Mouse (Mus musculus) granulocyte monocyte progenitor cell, adult 5-6 weeks (primary cell): Measurements from ENCODE around the gene Abcd2. TPM values are rescaled to one million over a fixed set of nuclear protein-coding genes. Genes with fewer than 3 reads are reported as not detected.

Experiments used
- ATAC-seq: replicated peaks from 2 replicates; pipeline ENCODE4 v1.8.0; 2016; ENCODE audit warnings: mild to moderate bottlenecking, moderate TSS enrichment, inconsistent platforms; ENCODE audit not compliant: poor library complexity, severe bottlenecking
- total RNA-seq, 2 experiments: library from RNA; stranded (forward) in 1 of 2; stranded (reverse) in 1 of 2; fragments of 200-712, 200-1000 nt in 1 of 2; fragments of >200 nt in 1 of 2; fragmentation: Nextera tagmentation in 1 of 2; gene quantifications; 2 replicates each; pipeline ENCODE4 v1.2.3; 2014 to 2017

Gene Abcd2
- total RNA-seq, 2 experiments from 2014 or later = 42.3 to 45.2 TPM

GRCm38 (mm10) chr15:91165021-91165420, 26.6 kb downstream of the Abcd2 start:
- peak; percentile 45 for ATAC-seq

DNA sequence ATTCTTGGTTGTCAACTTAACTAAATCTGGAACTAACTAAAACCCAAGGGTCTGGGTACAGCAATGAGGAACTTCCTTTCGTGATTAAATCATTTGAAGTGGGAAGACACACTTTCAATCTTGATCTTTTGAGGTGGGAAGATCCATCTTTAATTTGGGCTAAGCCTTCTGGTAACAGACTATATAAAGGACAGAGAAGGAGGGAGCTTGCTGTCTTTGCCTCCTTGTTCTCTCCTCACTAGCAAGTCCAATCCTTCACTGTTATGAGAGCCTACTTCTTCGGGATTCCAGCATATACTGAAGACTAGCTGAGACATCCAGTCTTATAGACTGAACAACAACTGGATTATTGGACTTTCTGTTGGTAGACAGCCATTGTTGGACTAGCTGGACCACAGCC, 28.1 kb downstream of the Abcd2 start:
- no peak for ATAC-seq

GRCm38 (mm10) chr15:91161153-91161552, 30.4 kb downstream of the Abcd2 start:
- no peak for ATAC-seq

GRCm38 (mm10) chr15:91153311-91153710, 38.3 kb downstream of the Abcd2 start:
- no peak for ATAC-seq

GRCm38 (mm10) chr15:91152592-91152991, 39.0 kb downstream of the Abcd2 start:
- no peak for ATAC-seq

DNA sequence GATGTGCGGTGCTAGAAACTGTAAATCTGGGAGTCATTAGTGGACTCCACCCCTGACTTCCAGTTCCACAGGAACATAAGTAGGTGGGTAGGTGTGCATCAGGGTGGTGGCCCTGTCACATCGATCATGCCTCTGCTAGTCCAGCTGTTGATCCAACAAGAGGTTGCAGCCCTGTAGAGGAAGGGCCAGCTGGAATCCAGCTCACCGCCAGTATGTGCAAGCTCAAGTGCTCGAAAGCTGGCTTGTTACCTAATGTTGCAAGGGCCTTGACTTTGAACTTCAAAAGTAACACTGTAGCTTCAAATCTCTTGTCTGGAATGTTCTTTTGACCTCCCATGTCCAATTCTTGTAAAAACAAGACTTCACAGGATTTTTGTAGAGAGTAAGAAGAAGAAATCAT, 67.0 kb downstream of the Abcd2 start:
- no peak for ATAC-seq

DNA sequence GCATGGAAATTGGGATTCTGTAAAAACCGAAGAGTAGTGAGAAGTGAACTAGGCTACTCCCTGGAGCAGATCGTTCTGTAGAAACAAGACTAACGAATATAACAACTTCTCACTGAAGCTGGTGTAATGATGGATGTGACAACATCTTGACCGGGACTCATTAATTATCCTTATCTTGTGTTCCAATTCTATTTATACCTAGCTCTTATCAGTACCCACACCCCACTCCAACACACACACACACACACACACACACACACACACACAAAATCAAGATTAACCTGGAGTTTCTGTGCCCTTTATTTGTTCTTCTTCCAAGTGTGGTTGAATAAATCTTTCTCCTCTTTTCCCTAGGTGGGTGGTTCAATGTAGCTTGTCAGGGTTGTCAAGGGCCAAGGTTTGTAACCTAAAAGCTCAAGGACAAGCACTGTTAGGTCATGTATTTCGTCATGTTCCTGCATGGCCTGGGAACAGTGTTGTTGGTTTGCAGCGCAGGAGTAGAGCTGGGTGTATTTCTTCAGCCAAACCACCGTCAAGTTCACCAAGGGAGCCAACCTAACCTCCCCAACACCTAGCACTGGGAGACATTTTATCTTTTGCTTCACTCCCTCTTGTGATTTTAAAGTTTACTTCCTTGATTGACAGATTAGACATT, 78.9 kb downstream of the Abcd2 start:
- ATAC-seq = no peak

DNA sequence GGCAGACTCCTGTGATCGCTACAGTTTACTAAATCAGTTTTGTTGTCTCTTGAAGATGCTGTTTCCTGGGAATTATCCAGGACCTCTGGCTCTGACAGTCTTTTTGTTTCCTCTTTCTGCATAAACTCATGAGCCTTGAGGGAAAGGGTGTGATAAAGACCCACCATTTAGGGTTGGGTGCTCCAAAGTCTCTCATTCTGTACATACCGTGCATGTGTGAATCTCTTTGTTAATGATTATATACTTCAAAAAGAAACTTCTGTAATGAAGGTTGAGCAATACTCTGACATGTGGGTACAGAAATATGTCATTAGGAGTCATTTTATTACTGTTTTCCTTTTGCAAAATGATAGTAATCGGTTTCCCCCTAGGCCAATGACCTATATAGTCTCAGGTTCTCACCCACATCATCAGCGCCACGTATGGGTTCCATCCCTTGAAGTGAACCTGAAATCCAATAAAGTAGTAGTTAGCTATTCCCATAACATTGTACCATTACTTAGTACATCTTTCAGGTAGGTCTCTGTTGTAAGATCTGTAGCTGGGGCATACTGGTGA, 83.4 kb downstream of the Abcd2 start:
- no peak for ATAC-seq

GRCm38 (mm10) chr15:91104934-91105333, 86.7 kb downstream of the Abcd2 start:
- no peak for ATAC-seq

- ATAC-seq = no peak
Measured at GRCm38 (mm10) chr15:91104276-91104675, 87.3 kb downstream of the Abcd2 start.

DNA sequence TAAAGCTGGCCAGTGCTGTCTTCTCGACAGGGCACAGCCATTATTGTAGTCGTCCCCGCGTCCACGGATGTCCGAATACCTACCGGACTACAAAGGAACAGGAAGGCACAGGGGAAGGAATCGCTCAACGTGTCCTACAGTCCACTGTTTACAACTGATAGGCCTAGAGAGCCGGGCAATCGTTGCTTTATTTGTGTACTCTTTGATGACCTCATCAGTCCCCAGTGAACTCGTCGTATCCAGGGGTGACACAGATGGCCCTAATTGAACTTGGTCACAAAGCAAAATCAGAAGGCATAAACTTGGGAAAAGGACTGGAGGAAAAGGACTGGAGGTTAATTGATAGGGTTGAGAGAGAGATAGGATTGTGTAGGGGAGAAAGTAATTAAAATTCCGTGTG, 87.8 kb downstream of the Abcd2 start:
- ATAC-seq = no peak

GRCm38 (mm10) chr15:91103305-91103704, 88.3 kb downstream of the Abcd2 start:
- ATAC-seq = no peak

GRCm38 (mm10) chr15:91096606-91097005, 95.0 kb downstream of the Abcd2 start:
- ATAC-seq = no peak

Other genes with a start within 250 kb of the Abcd2 start
- 0.09 and 0.38 TPM in 2 replicates for gene Kif21a, start 141.9 kb downstream of the Abcd2 start, total RNA-seq (2014; fragmentation: Nextera tagmentation)
- gene Kif21a, start 141.9 kb downstream of the Abcd2 start, total RNA-seq (2017) = 0.09 and 0.41 TPM in 2 replicates
- gene CN725425, start 7.7 kb upstream of the Abcd2 start, total RNA-seq (2014; fragmentation: Nextera tagmentation) = not detected in 2 replicates
- not detected in 2 replicates for gene CN725425, start 7.7 kb upstream of the Abcd2 start, total RNA-seq (2017)